Mouse (Mus musculus): ENCODE results near the gene Zfand5.

Gene Zfand5

GRCm38 (mm10) chr19:21329770-21330169, 57.7 kb downstream of the Zfand5 start:
- DNase-seq (ENCODE audit: low spot score in 2 of 2): peak in 1 of 2 experiments; percentile 4

GRCm38 (mm10) chr19:21330305-21331115, 58.4 kb downstream of the Zfand5 start:
- DNase-seq (ENCODE audit: low spot score in 2 of 2): no peak

- DNase-seq (ENCODE audit: low spot score in 2 of 2): no peak
These were observed 59.6 kb downstream of the Zfand5 start for GRCm38 (mm10) chr19:21331621-21332155.
